Mouse (Mus musculus): ENCODE measurements around the gene Crtc1.

The Crtc1 gene

DNA sequence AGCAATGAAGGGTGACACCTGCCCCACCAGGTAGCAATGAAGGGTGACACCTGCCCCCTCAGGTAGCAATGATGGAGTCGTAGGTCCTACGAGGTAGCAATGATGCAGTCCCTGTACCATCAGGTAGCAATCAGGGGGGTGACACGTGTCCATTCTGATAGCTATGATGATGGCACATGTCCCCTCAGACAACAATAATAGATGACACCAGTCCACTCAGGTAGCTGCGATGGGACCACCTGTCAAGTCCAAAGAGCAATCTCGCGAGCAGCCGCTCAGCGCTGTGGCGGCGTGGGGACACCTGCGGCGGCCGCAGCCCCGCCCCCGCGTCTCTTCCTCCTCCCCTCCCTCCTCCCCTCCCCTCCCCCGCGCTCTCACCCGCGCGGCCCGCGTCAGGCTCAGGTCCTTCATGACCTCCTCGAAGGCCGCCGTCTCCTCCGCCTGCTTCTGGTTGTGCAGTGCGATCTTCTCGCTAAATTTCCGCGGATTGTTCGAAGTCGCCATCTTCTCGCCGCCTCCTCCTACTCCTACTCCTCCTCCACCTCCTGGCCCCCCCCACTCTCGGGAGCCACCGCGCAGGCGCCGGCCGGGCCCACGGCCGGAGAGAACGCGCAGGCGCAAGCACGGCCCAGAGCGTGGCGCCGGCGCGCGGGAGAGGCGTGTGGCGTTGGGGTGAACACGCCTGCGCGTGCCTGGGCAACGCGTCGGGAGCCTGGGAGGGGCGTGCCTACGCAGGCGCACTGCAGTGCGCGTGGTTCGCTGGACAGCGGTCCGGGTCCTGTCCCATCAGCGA is at the start of gene Crtc1:
Crtc1 (minus strand) TSS at position 525 of the 793 bp plus-strand sequence.
- peak; percentile 97 for DNase-seq (ENCODE audit: low read depth, low spot score)

DNA sequence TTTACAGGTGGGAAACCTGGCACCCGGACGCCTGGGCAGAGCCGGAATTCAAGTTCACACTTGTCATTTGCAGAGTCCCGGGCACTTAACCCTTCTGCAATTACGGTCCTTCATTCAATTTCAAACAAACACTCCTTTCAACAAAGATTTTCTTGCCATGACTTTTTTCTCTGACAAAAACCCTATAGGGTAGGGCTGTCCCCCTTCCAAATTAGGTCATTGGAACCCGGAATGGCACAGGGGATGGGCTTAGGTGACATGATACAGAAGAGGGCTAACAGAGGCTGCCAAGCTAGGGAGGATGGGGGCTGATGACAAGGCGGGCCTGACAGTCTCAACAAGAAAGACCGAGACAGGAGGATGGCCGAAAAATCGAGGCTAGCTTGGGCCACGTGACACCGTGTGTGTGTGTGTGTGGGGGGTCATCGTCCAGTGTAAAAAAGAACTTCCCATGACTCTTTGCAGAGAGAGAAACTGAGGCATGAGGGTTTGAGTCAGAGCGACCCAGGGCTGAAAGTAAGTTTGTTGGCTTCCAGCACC is 49.6 kb upstream of the Crtc1 start:
- no peak for DNase-seq (ENCODE audit: low read depth, low spot score)

DNA sequence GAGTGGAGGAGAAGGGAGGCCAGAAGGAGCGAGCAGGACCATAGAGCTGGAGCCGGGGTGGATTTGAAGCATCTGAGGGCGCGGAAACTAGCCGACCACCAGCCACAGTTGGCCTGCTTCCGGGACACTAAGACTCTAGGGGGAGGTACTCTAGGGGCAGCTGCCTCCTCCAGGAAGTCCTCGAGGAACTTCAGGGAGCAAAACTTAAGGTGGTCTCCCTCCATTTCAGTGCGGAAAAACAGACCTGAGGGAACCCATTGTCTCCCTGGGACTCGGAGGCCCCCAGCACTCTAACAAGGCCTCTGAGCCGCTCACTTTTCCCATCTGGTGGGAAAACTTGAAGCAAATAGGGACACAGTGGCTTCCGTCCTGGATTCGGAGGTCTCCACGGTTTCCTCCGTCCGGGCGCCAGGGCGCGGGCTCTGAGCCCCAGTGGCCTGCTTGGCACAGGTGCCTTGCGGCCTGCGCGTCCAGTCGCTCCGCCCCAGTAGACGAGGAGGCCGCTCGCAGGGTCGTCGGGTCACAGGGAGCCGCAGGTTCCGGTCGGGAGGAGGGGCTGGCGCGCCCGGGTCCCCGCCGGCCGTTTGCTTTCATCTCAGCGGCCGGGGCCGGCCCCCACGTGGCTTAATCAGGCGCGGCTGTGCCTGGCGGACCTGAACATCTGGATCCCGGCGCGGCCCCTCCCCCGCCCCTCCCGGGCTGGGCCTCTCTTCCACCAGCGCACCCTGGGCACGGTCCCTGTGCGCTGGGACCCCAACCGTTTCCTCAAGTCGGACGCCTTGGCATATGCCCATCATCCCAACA is 48.8 kb upstream of the Crtc1 start:
- no peak for DNase-seq (ENCODE audit: low read depth, low spot score)

DNA sequence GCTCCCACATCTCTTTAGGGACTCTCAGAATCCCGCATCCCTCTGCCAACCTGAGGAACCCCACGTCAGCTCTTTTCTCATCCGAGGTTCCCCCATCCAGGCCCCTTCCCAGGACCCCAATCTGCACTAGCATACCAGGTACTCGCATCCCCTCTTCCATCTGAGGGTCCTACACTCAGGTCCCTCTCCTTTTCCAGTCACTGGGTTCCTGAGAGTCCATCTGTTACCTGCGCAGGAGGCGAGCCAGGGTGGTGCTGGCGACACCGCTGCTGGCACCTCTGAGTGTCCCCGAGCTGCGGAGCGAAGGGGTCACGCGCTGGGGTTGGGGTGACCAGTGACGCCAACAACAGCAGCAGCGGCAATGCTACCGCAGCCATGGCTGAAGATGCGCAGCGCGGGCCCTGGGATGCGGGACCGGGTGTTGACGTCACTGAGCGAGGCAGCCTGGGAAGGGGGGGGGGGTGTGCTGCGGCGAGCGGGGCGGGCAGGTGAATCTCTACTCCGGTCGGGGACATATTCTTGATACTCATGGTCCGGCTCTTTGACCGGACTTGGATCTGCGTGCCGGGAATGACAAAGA is 47.7 kb upstream of the Crtc1 start, which contains the start of gene Tmem59l:
Tmem59l (minus strand) TSS at position 418 of the 580 bp plus-strand sequence.
- no peak for DNase-seq (ENCODE audit: low read depth, low spot score)

DNA sequence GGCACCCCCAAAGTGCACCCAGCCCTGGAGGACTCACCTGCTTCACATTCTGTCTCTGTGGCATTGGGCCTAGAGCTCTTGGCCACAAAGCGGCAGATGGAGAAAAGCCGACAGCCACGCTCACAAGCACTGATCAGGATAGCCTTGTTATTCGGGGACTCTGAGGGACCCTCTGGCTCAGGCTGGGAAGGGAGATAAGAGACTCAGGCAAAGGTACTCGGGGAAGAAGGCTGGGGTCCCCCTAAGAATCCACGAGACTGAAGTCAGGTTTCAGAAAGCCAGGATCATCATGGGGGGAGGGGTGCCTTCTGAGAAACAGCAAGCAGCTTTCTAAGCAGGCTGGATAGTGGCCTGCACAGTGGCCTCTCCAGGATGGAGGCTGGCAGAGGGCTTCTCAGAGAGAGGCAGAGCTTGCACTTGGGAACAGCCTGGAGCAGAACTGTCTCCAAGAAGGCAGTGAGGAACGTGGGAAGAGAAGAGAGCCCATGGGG is 46.9 kb upstream of the Crtc1 start:
- no peak for DNase-seq (ENCODE audit: low read depth, low spot score)

DNA sequence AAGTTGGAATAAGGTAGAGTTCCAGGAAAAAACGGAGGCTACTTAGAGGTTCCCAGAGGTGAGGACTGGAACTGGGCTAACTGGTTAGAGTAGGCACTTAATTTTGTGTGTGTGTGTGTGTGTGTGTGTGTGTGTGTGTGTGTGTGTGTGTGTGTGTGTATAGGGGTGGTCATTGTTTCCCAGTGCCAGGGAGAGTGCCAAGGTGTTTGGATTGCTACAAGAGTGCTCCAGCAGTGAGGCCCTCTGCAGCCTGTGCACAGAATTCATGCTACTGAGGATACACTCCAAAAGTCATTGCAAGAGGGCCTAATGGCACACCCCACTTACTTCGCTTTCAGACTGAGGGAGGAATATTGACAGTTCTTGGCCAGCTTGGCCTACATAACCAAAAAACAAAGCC is 43.6 kb upstream of the Crtc1 start:
- no peak for DNase-seq (ENCODE audit: low read depth, low spot score)

DNA sequence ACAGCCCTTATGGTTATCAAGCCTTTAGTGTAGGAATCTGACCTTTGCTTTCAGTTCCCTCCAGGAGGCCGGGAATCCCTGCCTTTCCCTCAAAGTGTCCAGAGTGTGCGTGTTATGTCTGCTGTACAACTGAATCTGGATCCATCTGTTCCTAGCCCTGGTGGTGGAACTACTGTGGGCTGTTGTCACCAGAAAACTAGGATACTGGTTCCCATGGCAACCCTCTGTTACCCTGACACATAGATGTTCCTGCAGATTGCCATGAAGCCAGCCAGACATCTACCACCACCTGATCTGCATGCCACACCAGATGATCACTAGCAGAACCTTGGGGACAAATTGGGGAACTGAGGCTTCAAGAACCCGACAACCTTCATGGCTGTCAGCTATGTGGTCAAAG is 42.5 kb upstream of the Crtc1 start:
- no peak for DNase-seq (ENCODE audit: low read depth, low spot score)

DNA sequence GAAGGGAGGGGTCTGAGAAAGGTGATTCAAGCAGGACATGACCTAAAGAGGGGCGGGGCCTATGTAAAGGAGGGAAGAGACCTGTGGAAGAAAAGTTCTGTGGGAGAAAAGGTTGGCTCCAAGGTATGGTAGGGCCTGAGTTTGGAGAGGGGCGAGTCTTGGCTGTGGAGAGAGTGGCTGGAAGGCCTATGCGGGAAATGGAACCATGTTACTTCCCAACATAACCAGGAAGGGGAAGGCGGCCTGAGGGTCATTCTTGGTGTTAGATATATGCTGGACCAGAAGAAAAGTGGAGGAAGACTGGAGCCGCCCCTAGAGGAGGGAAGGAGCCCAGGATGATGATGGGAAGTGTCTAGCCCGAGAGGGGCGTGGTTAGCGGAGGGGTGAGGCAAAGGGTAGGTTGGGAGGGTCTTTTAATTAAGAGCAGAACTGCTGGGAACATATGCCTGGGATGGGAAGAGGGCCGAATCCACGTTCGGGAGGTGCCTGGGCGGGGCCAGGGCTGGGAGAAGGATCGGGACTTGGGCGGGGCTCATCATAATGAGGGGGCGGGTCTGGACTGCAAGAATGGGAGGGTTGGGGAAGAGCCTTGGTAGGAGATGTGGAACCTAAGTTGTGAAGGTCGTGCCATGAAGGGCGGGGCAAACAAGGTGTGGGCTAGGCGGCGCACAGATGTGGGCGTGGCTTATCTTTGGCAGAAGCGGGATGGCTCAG is 38.0 kb upstream of the Crtc1 start:
- DNase-seq (ENCODE audit: low read depth, low spot score), result peak; percentile 82

DNA sequence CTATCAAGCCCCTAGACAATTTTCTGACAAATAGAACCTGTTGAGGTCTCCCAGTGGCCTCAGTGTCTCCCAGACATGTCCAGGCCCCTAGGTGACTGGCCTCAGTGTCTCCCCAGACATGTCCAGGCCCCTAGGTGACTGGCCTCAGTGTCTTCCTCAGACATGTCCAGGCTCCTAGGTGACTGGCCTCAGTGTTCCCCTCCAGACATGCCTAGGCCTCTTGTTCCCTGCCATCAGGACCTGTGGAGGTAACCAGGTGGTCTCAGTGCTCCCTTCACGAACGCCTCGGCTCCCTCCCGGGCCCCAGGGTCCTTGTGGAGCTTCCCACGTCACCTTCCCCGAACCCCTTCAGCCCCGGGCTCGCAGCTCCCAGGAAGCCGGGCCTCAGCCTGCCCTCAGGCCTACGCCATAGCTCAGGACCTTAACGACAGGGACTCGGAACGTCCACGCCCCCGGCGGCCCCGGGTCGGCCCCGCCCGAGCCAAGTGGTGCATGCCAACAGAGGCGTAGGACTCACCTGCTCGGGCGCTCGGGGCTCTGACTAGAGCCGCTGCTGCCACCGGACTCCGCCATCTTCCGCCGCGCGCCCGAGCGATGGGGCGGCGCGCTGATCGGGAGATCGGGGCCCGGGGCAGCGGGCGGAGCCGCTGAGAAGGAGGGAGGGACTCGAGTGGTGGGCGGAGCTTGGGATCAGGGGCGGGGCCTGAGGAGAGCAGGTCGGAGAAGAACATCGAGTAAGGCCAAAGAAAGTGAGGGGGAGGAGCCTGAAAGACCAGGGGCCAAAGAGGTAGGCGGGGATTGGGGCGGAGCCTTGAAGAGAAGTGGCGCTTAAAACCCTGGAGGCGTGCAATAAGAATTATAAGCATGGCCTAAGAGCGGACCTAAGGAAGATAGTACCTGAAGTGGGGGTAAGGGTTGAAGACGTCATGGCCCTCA is 37.2 kb upstream of the Crtc1 start, which contains the start of gene Klhl26:
Klhl26 (minus strand) TSS at position 636 of the 936 bp plus-strand sequence.
- DNase-seq (ENCODE audit: low read depth, low spot score), result peak; percentile 97

DNA sequence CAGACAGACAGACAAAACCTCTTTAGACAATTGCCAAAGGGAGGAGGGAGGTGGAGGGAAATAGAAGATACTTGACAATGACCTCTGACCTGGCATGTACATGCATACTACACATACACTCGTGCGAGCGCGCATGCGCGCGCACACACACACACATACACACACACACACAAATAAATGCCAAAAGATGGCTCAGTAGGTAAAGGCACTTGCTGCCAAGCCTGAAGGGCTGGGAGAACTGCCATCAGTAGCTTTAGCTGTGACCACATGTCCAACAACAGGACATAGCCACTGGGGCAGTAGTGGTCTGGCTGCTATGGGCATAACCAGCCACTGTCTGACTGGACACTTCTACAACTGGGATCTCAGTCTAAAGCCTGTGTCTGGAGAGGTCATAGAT is 32.5 kb upstream of the Crtc1 start:
- DNase-seq (ENCODE audit: low read depth, low spot score), result no peak

DNA sequence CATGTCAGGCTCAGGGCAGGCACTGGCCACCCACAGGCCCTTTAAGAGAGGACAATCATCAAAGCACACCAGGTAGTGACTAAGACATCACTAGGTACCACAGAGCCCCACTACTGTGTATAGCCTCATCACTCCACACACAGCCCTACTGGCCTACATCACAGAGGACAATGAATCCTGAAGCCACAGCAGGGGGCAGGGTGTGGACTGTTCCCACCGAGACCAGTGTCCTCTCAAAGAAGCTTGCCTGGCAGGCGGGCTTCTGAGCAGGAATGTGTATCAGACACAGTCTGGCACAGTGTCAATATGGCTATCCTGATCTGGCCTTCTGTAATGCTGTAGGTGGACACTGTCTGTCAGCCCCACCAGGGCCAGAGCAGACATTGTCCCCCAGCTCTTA is 30.6 kb upstream of the Crtc1 start:
- no peak for DNase-seq (ENCODE audit: low read depth, low spot score)

DNA sequence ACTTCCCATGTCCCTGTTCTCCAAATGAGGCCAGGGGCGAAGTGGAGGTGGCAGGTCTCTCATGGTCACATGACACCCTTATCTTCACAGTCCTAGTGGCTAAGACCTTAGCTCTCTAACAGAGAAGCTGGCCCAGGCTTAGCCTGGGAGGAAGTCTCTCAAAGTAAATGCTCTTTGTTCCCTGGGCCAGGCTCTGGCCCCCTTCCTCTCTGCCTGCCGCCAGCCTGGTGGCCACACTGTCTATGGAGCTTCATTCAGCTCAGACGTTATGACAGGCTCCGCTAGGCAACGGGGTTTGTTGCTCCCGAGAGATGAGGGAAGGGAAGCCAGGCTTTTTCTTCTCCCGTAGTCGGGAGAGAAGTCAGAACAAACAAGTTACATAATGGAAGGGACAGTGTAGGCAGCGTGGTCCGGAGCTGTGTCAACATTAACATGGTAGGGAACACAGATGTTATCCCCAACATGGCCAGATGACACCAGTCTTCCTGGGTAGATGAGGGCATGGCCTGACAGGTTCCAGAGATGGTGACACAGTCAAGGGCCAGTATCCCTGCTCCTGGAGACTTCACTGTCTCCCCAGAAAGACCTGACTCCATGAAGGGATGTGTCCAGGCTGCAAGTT is 30.0 kb upstream of the Crtc1 start:
- DNase-seq (ENCODE audit: low read depth, low spot score), result no peak

DNA sequence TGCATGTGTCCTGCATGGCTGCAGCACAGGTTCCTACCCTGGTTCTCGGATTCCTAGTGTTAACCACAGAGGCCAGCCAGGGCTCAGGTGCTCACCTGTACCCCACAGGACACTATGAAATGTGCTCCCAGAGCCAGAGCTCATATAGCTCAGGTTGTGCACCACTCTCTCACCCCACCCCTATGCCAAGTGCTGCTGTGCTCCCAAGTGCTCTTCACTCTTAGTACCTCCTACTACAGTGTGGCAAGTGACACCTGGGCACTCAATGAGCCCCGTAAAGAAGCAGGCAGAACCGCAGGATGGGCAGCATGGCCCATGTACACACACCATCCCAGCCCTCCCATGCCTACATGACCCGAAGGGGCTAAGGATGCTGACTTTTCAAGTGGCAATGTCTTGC is 29.4 kb upstream of the Crtc1 start:
- DNase-seq (ENCODE audit: low read depth, low spot score), result no peak

DNA sequence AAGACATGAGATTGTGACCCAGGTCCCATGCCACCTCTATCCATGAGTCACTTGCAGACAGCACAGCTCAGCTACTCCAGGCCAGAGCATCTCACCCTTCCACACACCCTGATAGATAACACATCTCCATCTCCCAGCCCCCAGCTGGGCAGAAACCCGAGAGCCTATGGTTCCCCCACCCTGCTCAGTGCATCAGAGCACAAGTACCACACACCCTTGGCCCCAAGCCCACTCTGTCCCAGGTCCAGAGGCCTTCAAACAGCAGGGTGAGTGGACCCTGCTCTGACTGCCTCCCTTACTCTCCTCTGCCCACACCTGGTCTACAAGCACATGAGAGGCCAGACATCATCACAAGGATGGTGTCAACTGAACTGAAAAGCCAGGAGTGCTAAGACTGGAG is 28.5 kb upstream of the Crtc1 start:
- DNase-seq (ENCODE audit: low read depth, low spot score), result no peak

DNA sequence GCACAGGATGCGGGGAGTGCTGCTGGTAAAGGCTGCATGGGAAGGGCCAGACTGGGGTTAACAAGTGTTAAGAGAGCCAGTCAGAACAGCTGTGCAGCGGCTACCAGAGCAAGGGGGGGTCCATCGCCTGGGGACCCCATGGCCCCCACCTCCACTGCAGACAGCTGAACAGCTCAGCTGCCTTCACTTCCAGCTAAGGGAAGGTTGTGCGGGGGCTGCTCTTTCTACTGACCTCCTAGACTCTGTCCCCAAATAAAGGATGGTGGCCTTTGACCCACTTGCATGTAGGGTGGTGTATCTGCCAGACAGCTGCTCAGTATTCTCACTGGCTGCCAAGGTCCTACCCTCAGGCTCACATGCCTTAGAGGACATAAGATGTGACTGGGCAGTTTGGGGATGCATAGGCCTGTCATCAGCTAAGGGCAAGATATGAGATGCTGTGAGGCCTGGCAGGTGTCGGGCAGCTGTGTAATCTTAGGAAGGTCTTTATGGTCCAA is 27.9 kb upstream of the Crtc1 start:
- DNase-seq (ENCODE audit: low read depth, low spot score), result no peak

DNA sequence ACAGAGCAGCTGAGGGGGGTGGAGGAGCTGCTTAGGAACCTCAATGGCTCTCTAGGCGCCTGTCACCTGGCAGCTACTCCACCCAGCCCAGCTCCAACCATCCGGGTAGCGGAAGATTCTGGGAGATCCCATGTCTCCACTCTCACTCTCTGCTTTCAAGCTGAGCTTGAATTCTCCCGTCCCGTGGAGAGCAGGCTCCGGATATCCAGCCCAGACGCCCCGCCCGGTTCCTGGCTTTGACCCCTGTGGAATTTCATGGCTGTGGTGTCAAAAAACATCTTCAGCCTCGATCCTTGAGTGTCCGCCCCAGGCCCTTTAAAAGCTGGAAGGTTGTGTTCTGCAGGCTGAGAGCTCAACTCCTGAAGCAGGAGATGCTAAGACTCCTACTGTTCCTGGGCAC is 27.4 kb upstream of the Crtc1 start:
- no peak for DNase-seq (ENCODE audit: low read depth, low spot score)

DNA sequence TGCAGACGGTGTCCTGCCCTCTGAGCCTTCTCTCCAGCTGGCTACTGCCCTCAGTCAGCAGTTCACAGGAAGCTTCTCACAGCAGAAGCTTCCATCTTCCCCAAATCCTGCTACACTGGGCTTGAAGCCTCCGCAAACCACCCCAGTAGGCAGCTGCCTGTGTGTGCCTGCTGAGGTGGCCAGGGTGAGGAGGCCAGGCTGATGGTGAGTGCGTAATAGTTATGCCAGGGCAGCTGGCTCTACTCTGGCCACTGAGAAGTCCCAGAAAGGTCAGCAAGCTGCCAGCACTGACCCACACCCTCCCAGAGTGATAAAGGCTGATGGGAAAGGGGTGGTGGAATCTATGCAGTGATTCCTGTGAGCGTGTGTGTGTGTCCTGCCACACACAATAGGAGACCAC is 26.9 kb upstream of the Crtc1 start:
- DNase-seq (ENCODE audit: low read depth, low spot score), result no peak

DNA sequence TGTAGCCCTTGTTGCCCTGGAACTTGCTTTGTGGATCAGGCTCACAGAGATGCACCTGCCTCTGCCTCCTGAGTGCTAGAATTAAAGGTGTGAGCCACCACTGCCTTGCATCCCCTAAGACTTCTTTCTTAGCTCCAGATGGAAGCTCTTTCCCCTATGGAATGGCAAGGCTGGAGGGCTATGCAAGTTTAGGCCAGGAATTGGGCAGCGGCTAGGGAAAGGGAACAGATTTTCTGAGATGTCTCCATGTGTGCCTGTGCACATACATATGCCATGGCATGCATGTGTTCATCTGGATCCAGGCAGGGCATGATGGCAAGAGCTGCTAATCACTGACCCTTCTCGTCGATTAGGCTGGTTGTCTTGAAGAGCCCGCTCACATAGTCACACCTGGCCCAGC is 26.3 kb upstream of the Crtc1 start:
- no peak for DNase-seq (ENCODE audit: low read depth, low spot score)

DNA sequence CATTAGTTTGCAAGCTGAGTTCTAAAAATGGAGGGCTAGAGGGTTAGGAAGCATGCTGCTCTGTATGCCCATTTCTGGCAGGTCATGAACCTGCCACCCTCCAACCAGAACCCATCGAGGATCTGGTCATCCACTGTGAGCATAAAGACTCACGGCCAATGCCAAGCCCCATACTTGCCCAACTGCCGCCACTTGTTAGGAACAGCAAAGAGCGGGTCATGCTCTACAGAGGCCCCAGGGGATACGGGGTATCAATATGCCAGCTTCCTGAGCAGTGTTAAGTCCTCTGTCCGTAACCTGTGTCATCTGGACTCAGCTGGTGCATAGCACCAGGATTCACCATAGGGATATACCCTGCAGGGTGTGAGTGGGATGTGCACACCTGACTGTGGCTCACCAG is 24.8 kb upstream of the Crtc1 start:
- no peak for DNase-seq (ENCODE audit: low read depth, low spot score)

DNA sequence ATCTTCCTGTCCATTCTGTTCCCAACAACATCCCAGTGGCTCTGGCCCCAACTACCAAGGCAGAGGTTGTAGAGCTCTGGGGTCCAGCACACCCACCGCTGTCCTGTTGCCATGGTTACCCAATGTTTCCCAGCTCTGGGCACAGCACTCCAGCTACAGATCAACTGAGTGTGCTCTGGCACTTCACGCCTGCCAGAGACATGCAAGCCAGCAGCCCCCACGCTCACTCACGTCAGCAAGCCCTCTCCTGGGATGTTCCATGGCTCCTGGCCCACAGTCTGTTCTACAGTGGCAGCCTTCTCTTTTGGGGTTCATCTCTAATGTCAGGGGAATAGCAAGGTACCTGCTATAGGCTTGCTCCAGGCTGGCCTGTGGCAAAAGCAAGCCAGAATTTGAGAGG is 23.9 kb upstream of the Crtc1 start:
- no peak for DNase-seq (ENCODE audit: low read depth, low spot score)

Data from WW6 (cell line).